Mouse (Mus musculus) intestine, embryonic 16.5 days (tissue): Measurements from ENCODE around the gene Eef1g. TPM values are rescaled to one million over a fixed set of nuclear protein-coding genes. Genes with fewer than 3 reads are reported as not detected.

Source experiments
- ATAC-seq: fragments of 200-750 bp; cut with Nextera tagmentation; 2 replicates; pipeline ENCODE4 v1.8.0; 2017; ENCODE audit warnings: moderate TSS enrichment, moderate library complexity
- H3K27ac ChIP-seq: fragments of 300-500 bp; sonication (generic); 2 replicates; pipeline ENCODE4 v1.5.1; 2014; ENCODE audit warnings: mild to moderate bottlenecking, low read length
- H3K27me3 ChIP-seq: fragments of 300-500 bp; sonication (generic); replicated peaks from 2 replicates; pipeline ENCODE4 v1.6.1; 2014; ENCODE audit warnings: low read length, control low read depth, mixed read lengths; ENCODE audit not compliant: control insufficient read depth, insufficient read depth
- H3K36me3 ChIP-seq: fragments of 300-500 bp; sonication (generic); 2 replicates; pipeline ENCODE4 v1.6.1; 2014; ENCODE audit warnings: low read length, control low read depth; ENCODE audit not compliant: control insufficient read depth, insufficient read depth
- H3K4me1 ChIP-seq: fragments of 300-500 bp; sonication (generic); 2 replicates; pipeline ENCODE4 v1.6.1; 2014; ENCODE audit warnings: low read length, control low read depth, mixed read lengths; ENCODE audit not compliant: control insufficient read depth, insufficient read depth
- H3K4me2 ChIP-seq: fragments of 300-500 bp; sonication (generic); 2 replicates; pipeline ENCODE4 v1.6.1; 2014; ENCODE audit warnings: low read depth, low read length, control low read depth
- H3K4me3 ChIP-seq: fragments of 300-500 bp; sonication (generic); 2 replicates; pipeline ENCODE4 v1.5.1; 2014; ENCODE audit warnings: mild to moderate bottlenecking, low read length
- H3K9ac ChIP-seq: fragments of 300-500 bp; sonication (generic); 2 replicates; pipeline ENCODE4 v1.6.1; 2014; ENCODE audit warnings: low read depth, low read length
- H3K9me3 ChIP-seq: fragments of 300-500 bp; sonication (generic); 2 replicates; pipeline ENCODE4 v1.6.1; 2016; ENCODE audit warnings: low read length, control low read depth; ENCODE audit not compliant: control insufficient read depth
- WGBS: fragments of 180-500 bp; shearing (Covaris S2); extraction: QIAGEN DNeasy Blood & Tissue Kit; methylation state at CpG from one replicate; pipeline ENCODE4 v1.1.7; 2014; 5-methylcytosine and 5-hydroxymethylcytosine counted together
- polyA plus RNA-seq: library from polyadenylated mRNA; unstranded; fragments of >200 nt; fragmentation: Nextera tagmentation; extraction: Ambion mirVana; gene quantifications from 2 replicates; pipeline ENCODE4 v1.2.1, GENCODE M21; 2015

Gene Eef1g
- polyA plus RNA-seq, 1 experiment from 2014 or later, result 445 TPM

DNA sequence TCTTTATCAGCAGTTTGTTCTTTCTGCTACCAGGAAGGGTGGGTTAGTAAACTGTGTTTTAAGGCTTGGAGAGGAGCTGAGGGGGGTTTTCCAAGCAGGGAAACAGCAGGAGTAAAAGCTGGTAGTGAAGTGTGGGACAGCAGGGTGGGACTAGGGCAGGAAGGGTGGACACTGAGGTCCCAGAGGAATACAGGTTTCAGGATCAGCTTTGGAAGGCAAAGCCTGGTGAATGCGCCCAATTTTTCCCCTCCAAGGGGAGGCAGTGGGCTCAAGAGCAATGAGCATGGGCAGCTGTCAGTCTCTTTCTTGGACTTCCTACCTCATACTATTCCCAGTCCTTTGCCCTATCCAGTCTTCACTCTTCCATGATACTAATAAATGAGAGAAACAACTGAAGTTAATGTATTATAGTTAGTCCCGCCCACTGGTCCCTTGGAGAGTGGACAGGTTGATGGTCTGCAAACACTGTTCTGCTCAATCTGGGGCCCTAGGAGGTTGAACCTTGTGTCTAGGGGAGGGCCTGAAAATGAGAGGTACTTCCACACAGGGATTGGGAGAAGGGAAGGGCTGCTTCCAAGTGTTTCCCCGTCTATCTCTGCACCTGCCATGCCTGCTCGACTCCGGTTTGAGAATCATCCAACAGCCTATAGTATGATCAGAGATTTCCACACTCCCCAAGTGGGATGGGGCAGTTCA, 58.9 kb downstream of the Eef1g start:
- no peak overlapping the region for H3K4me3 ChIP-seq
- H3K9me3 ChIP-seq, result no peaks in the 10 kb centered on the region
- H3K27ac ChIP-seq, result peak overlapping the region; percentile 65; the same call in 1 of the 2 replicates
- H3K4me2 ChIP-seq, result no peak overlapping the region
- 77% methylated on average over 5 of the region's 5 CpGs for WGBS
- peak; percentile 69 for ATAC-seq
- no peaks in the 10 kb centered on the region for H3K27me3 ChIP-seq
- peaks cover 10% of the 10 kb centered on the region for H3K4me1 ChIP-seq
- H3K36me3 ChIP-seq, result no peaks in the 10 kb centered on the region
- no peak overlapping the region for H3K9ac ChIP-seq

DNA sequence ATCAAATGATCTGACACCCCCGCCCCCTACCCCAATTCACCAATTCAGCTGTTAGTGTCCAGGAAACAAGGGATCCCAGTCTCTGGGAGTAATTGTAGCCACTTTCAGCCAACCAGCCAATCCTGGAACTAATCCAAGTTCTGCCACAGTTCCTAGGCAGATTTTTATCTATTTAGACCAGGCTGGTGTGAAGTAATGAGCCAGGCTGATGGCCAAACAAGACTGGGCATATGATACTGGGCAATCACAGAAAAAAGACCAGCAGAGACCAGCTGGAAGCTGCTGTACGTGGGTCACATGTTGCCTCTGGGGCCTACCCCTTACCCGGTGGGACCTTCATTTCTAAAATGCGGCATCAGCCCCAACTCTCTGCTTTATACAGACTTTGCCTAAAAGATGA, 59.8 kb downstream of the Eef1g start:
- 84% methylated on average over 4 of the region's 4 CpGs for WGBS
- Histone ChIP-seq H3K27me3 (no peaks in the 10 kb centered on the region), H3K4me1 (peaks cover 10% of the 10 kb centered on the region), H3K36me3 (no peaks in the 10 kb centered on the region), H3K4me2 (no peak overlapping the region), H3K4me3 (no peak overlapping the region), H3K27ac (no peak overlapping the region), H3K9ac (no peak overlapping the region), H3K9me3 (no peaks in the 10 kb centered on the region)
- ATAC-seq, result no peak

DNA sequence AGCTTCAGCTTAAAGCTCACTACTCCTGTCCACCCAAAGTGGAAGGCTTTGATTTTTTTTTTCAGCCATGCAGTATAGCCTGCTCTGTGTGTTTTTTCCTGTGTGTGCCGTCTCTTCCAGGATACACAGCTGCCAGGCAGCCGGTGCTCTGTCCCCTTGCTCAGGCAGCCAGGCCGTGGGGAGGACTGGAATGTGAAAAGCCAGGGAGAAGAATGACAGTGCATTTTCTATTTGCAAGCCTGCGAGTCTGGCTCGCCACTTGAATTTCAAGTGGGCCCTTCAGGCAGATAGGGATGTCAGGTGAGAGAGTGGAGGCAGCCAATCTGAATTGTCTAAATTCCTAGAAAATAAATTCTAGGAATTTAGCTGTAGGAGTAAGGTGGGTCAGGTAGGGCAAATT, 61.0 kb downstream of the Eef1g start:
- Histone ChIP-seq H3K27ac (no peak overlapping the region), H3K4me1 (peaks cover 10% of the 10 kb centered on the region), H3K9ac (no peak overlapping the region), H3K27me3 (no peaks in the 10 kb centered on the region), H3K9me3 (no peaks in the 10 kb centered on the region), H3K4me3 (no peak overlapping the region), H3K36me3 (no peaks in the 10 kb centered on the region), H3K4me2 (no peak overlapping the region)
- WGBS, result 22% methylated on average over 5 of the region's 5 CpGs
- ATAC-seq, result no peak

Other genes starting within 250 kb of the Eef1g start
- 211 and 225 TPM in 2 replicates for gene Slc3a2, start 243.7 kb upstream of the Eef1g start, polyA plus RNA-seq
- 78.1 and 88.7 TPM in 2 replicates for gene Wdr74, start 231.2 kb upstream of the Eef1g start, polyA plus RNA-seq
- gene 1700092M07Rik, start 226.3 kb upstream of the Eef1g start, polyA plus RNA-seq, result 0.91 and 1.6 TPM in 2 replicates
- 120 and 124 TPM in 2 replicates for gene Stx5a, start 225.6 kb upstream of the Eef1g start, polyA plus RNA-seq
- gene Nxf1, start 210.0 kb upstream of the Eef1g start, polyA plus RNA-seq, result 133 and 137 TPM in 2 replicates
- gene Tmem223, start 196.0 kb upstream of the Eef1g start, polyA plus RNA-seq, result 161 and 164 TPM in 2 replicates
- gene Tmem179b, start 192.6 kb upstream of the Eef1g start, polyA plus RNA-seq, result 110 and 120 TPM in 2 replicates
- gene Taf6l, start 180.6 kb upstream of the Eef1g start, polyA plus RNA-seq, result 24.0 and 25.0 TPM in 2 replicates
- 130 and 138 TPM in 2 replicates for gene Polr2g, start 168.5 kb upstream of the Eef1g start, polyA plus RNA-seq
- gene Zbtb3, start 164.5 kb upstream of the Eef1g start, polyA plus RNA-seq, result 3.6 and 4.1 TPM in 2 replicates
- 36.0 and 44.0 TPM in 2 replicates for gene Ttc9c, start 147.7 kb upstream of the Eef1g start, polyA plus RNA-seq
- 3.7 and 4.3 TPM in 2 replicates for gene Hnrnpul2, start 147.0 kb upstream of the Eef1g start, polyA plus RNA-seq
- not detected in 2 replicates for gene AC129217.1, start 137.3 kb upstream of the Eef1g start, polyA plus RNA-seq
- 48.5 and 49.7 TPM in 2 replicates for gene Bscl2, start 129.6 kb upstream of the Eef1g start, polyA plus RNA-seq
- gene Gng3, start 127.8 kb upstream of the Eef1g start, polyA plus RNA-seq, result 13.3 and 14.3 TPM in 2 replicates
- gene Lrrn4cl, start 116.3 kb upstream of the Eef1g start, polyA plus RNA-seq, result 1.6 and 1.7 TPM in 2 replicates
- 158 and 170 TPM in 2 replicates for gene Ubxn1, start 95.5 kb upstream of the Eef1g start, polyA plus RNA-seq
- 60.7 and 61.2 TPM in 2 replicates for gene Uqcc3, start 86.1 kb upstream of the Eef1g start, polyA plus RNA-seq
- gene Lbhd1, start 83.3 kb upstream of the Eef1g start, polyA plus RNA-seq, result 60.7 and 74.8 TPM in 2 replicates
- not detected in 2 replicates for gene Gm49403, start 83.1 kb upstream of the Eef1g start, polyA plus RNA-seq
- 79.5 and 89.2 TPM in 2 replicates for gene 1810009A15Rik, start 78.2 kb upstream of the Eef1g start, polyA plus RNA-seq
- gene Gm49416, start 78.1 kb upstream of the Eef1g start, polyA plus RNA-seq, result not detected in 2 replicates
- gene Ints5, start 74.0 kb upstream of the Eef1g start, polyA plus RNA-seq, result 39.2 and 40.9 TPM in 2 replicates
- 95.7 and 100 TPM in 2 replicates for gene Ganab, start 69.0 kb upstream of the Eef1g start, polyA plus RNA-seq
- 44.0 and 45.4 TPM in 2 replicates for gene B3gat3, start 46.7 kb upstream of the Eef1g start, polyA plus RNA-seq
- 3.1 and 3.3 TPM in 2 replicates for gene Rom1, start 37.7 kb upstream of the Eef1g start, polyA plus RNA-seq
- gene Eml3, start 37.5 kb upstream of the Eef1g start, polyA plus RNA-seq, result 22.6 and 23.5 TPM in 2 replicates
- 119 and 130 TPM in 2 replicates for gene Mta2, start 25.2 kb upstream of the Eef1g start, polyA plus RNA-seq
- gene Tut1, start 13.2 kb upstream of the Eef1g start, polyA plus RNA-seq, result 30.1 and 31.7 TPM in 2 replicates
- gene Ahnak, start 22.2 kb downstream of the Eef1g start, polyA plus RNA-seq, result 16.5 and 20.8 TPM in 2 replicates
- not detected in 2 replicates for gene Scgb1a1, start 120.9 kb downstream of the Eef1g start, polyA plus RNA-seq
- gene Asrgl1, start 168.6 kb downstream of the Eef1g start, polyA plus RNA-seq, result 7.2 and 10.4 TPM in 2 replicates